Mouse (Mus musculus) mesoderm, embryonic 11.5 days (tissue): ENCODE measurements around the gene B3gnt7.

ENCODE experiments used
- DNase-seq: peaks from one replicate; pipeline ENCODE4 v3.0.0-alpha.2; 2012; ENCODE audit warnings: low read depth, low spot score

B3gnt7 gene

GRCm38 (mm10) chr1:86343969-86344861 is 41.6 kb downstream of the B3gnt7 start:
- DNase-seq = no peak

DNA sequence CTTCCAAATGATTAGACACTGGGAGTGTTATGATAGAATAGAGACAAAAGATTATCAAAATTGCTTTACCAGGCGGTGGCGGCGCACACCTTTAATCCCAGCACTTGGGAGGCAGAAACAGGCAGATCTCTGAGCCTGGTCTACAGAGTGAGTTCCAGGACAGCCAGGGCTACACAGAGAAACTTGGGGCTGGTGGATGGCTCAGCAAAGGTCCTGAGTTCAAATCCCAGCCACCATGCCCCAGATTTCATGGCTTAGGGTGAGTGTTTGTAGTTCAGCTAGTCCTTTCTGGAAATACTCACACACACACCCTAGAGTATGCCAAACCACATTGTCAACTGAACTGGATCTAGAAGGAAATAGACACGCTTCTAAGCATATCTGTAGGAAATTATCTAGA is 42.4 kb downstream of the B3gnt7 start:
- no peak for DNase-seq

DNA sequence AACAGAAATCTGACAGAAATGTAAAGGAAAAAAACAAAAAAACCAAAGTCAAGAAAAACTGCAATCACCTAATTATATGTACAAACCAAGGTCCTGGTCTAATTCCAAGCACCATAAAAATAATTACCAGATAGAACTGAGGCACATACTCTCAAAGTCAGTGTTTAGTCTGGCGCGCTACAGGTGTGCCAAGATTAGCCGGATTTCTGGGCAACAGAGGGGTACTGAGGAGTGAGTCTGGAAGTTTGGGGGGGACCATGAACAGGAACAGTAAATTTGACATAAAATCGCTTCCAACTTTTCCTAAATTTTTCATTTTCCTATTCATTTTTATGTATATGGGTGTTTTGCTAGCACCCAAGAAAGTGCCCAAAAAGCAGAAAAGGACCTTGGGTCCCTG is 43.3 kb downstream of the B3gnt7 start:
- DNase-seq = no peak

DNA sequence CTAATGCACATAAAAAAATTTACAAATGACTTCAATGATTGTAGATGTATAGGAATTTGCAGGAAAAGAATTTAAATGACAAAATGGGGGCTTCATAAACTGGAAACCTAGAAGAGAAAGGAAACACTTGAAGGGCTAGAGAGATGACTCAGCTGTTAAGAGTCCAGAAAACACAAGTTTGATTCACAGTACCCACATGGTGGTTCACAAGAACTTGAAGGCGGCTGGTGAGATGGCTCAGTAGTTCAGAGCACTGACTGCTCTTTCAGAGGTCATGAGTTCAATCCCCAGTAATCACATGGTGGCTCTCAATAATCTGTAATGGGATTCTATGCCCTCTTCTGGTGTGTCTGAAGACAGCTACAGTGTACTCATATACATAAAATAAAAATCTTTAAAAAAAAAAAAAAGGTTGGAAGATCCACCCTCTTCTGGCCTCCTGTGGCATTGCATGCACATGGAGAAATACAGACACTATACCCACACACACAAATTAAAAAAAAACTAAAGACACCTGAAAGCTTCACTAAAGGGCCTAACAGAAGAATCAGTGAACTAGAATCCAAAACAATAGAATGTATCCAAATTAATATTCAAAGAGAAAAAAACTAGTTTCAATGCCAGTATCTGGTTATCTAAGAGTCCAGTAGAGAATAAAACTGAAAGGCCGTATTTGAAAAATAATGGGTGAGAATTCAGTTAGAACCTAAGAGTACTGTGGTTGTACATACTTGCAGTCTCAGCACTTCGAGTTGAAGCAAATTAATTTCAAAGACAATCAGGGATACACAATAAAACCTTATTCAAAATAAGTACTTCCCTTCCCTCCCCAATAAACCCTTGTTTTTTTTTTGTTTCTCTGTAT is 44.5 kb downstream of the B3gnt7 start:
- no peak for DNase-seq

DNA sequence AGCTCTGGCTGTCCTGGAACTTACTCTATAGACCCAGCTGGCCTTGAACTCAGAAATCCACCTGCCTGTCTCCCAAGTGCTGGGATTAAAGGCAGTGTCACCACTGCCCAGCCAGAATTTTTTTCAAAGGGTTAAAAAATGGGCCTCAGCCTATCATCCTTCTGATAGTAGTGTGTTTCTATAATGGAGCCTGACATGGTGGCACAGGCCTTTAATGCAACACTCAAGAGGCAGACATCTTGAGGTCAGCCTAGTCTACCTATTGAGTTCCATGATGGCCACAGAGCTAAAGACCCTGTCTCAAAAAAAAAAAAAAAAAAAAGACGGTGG is 45.0 kb downstream of the B3gnt7 start:
- DNase-seq = no peak

- no peak for DNase-seq
Measured at GRCm38 (mm10) chr1:86348083-86348482, 45.5 kb downstream of the B3gnt7 start.

- no peak for DNase-seq
Measured at GRCm38 (mm10) chr1:86348801-86349200, 46.2 kb downstream of the B3gnt7 start.

GRCm38 (mm10) chr1:86349201-86349600 is 46.6 kb downstream of the B3gnt7 start:
- DNase-seq = no peak

DNA sequence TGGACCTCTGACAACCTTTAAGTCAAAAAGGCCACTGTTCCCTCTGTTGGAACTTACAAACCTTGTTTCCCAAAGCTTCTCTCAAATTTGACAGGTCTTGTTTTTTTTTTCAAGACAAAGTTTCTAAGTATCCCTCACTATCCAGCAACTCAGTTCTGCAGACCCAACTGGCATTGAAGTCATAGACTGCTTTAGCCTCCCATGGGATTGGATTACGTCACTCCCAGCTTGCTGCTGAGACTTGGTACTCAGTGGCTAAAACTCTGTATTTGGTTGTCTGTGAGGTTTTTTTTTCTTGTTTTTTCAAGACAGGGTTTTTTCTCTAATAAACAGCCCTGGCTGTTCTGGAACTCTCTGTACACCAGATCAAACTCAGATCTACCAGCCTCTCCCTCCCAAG is 47.1 kb downstream of the B3gnt7 start:
- no peak for DNase-seq

DNA sequence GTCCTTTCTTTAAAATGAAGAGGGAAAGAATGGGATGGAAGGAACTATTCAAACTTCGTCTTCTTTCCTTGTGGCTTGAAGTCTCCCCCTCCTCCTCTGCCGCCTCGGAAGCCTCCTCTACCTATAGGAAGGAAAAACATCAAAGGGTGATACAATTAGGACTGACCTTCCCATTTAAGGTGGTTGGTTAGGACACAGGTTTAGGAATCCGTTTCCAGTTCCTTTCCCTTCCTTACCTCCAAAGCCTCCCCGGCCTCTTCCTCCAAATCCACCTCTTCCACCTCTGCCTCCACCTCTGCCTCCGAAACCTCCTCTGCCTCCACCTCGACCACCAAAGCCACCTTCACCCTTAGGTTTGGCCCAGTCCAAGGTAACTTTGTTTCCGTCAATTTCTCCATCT is 47.9 kb downstream of the B3gnt7 start:
- no peak for DNase-seq

GRCm38 (mm10) chr1:86354186-86354585 is 51.6 kb downstream of the B3gnt7 start:
- DNase-seq = no peak
